Mouse (Mus musculus) hindbrain, postnatal 0 days (tissue): ENCODE measurements around the gene Gm6904. TPM values are rescaled to one million over a fixed set of nuclear protein-coding genes. Genes with fewer than 3 reads are reported as not detected.

ENCODE experiments used
- ATAC-seq: fragments of 200-750 bp; cut with Nextera tagmentation; 2 replicates; pipeline ENCODE4 v1.8.0; 2017; ENCODE audit warnings: mild to moderate bottlenecking, moderate TSS enrichment, moderate library complexity
- DNase-seq: peaks from one replicate; pipeline ENCODE4 v3.0.0-alpha.2; 2015; ENCODE audit warnings: low spot score
- H3K27ac ChIP-seq: fragments of 300-500 bp; sonication (generic); 2 replicates; pipeline ENCODE4 v1.5.1; 2014; ENCODE audit warnings: mild to moderate bottlenecking
- H3K27me3 ChIP-seq: fragments of 300-500 bp; sonication (generic); 2 replicates; pipeline ENCODE4 v1.6.1; 2014; ENCODE audit warnings: low read length, mixed read lengths; ENCODE audit not compliant: insufficient read depth
- H3K36me3 ChIP-seq: fragments of 300-500 bp; sonication (generic); 2 replicates; pipeline ENCODE4 v1.6.1; 2014; ENCODE audit warnings: low read length, mixed read lengths; ENCODE audit not compliant: insufficient read depth
- H3K4me1 ChIP-seq: fragments of 300-500 bp; sonication (generic); 2 replicates; pipeline ENCODE4 v1.6.1; 2014; ENCODE audit warnings: antibody characterized with exemption, low read length, mixed read lengths; ENCODE audit not compliant: insufficient read depth
- H3K4me2 ChIP-seq: fragments of 300-500 bp; sonication (generic); 2 replicates; pipeline ENCODE4 v1.6.1; 2014; ENCODE audit warnings: low read depth, mild to moderate bottlenecking, low read length, moderate library complexity, mixed read lengths
- H3K4me3 ChIP-seq: fragments of 300-500 bp; sonication (generic); 2 replicates; pipeline ENCODE4 v1.5.1; 2014; ENCODE audit warnings: low read length
- H3K9ac ChIP-seq: fragments of 300-500 bp; sonication (generic); replicated peaks from 2 replicates; pipeline ENCODE4 v1.6.1; 2014; ENCODE audit warnings: mild to moderate bottlenecking, low read length, moderate library complexity, mixed read lengths
- H3K9me3 ChIP-seq: fragments of 300-500 bp; sonication (generic); 2 replicates; pipeline ENCODE4 v1.6.1; 2016; ENCODE audit warnings: low read length, mixed read lengths
- CTCF ChIP-seq: IDR thresholded peaks from 2 replicates; pipeline ENCODE4 v1.5.1; 2016; ENCODE audit warnings: antibody characterized with exemption, control low read depth, low read depth
- WGBS: fragments of 180-500 bp; shearing (Covaris S2); extraction: QIAGEN DNeasy Blood & Tissue Kit; methylation state at CpG from one replicate; pipeline ENCODE4 v1.1.7; 2014; 5-methylcytosine and 5-hydroxymethylcytosine counted together
- polyA plus RNA-seq: library from polyadenylated mRNA; unstranded; fragments of >200 nt; fragmentation: Nextera tagmentation; extraction: Ambion mirVana; gene quantifications from 2 replicates; pipeline ENCODE4 v1.2.1, GENCODE M21; 2015
- total RNA-seq: library from RNA; depleted of rRNA; stranded (reverse); fragments of >200 nt; gene quantifications from 2 replicates; pipeline ENCODE4 v1.2.3, GENCODE M21; 2014; rRNA removed

Gm6904 gene
- total and polyA plus RNA-seq, 2 experiments from 2014 or later, result not detected

- no peaks in the 10 kb centered on the region for H3K9me3 ChIP-seq
- no peaks in the 10 kb centered on the region for H3K27me3 ChIP-seq
- no peak overlapping the region for H3K4me2 ChIP-seq
- no peak for TF ChIP-seq CTCF
- 44% methylated on average over 10 of the region's 10 CpGs for WGBS
- DNase-seq (no peak), ATAC-seq (no peak)
- no peak overlapping the region for H3K27ac ChIP-seq
- no peaks in the 10 kb centered on the region for H3K36me3 ChIP-seq
- no peak overlapping the region for H3K9ac ChIP-seq
- no peak overlapping the region for H3K4me3 ChIP-seq
- H3K4me1 ChIP-seq, result peaks cover 16% of the 10 kb centered on the region; the same call in 1 of the 2 replicates
Measured at GRCm38 (mm10) chr14:59205976-59206583, 53.9 kb downstream of the Gm6904 start.

GRCm38 (mm10) chr14:59205461-59205860 is 54.6 kb downstream of the Gm6904 start:
- Histone ChIP-seq H3K9me3 (no peaks in the 10 kb centered on the region), H3K27me3 (no peaks in the 10 kb centered on the region), H3K27ac (no peak overlapping the region), H3K4me1 (peaks cover 16% of the 10 kb centered on the region; the same call in 1 of the 2 replicates), H3K4me3 (no peak overlapping the region), H3K36me3 (no peaks in the 10 kb centered on the region), H3K4me2 (peak overlapping the region; percentile 1; the same call in 1 of the 2 replicates), H3K9ac (no peak overlapping the region)
- ATAC-seq (no peak), DNase-seq (no peak)
- 31% methylated on average over 7 of the region's 7 CpGs for WGBS
- no peak for TF ChIP-seq CTCF

GRCm38 (mm10) chr14:59201604-59202215 is 58.3 kb downstream of the Gm6904 start:
- ATAC-seq, result no peak
- under 1% methylated on average over 21 of the region's 21 CpGs for WGBS

GRCm38 (mm10) chr14:59200711-59201603 is 59.1 kb downstream of the Gm6904 start, which contains the start of gene Rcbtb1:
Gene Rcbtb1, plus strand, starts transcription at chr14:59201209.
- H3K36me3 ChIP-seq, result no peaks in the 10 kb centered on the region
- H3K4me1 ChIP-seq, result peaks cover 16% of the 10 kb centered on the region; the same call in 1 of the 2 replicates
- peak within 1 kb of the TSS; percentile 75 for H3K4me3 ChIP-seq
- no peaks in the 10 kb centered on the region for H3K27me3 ChIP-seq
- 2% methylated on average over 94 of the region's 96 CpGs for WGBS
- peak; percentile 47 for TF ChIP-seq CTCF
- peak within 1 kb of the TSS; percentile 91 for H3K27ac ChIP-seq
- H3K9me3 ChIP-seq, result no peaks in the 10 kb centered on the region
- H3K4me2 ChIP-seq, result peak within 1 kb of the TSS; percentile 84
- peak; percentile 96 for DNase-seq
- peak within 1 kb of the TSS; percentile 81 for H3K9ac ChIP-seq
- peak; percentile 96 for ATAC-seq

More at GRCm38 (mm10) chr14:59201604-59202215, 58.3 kb downstream of the Gm6904 start:
- peak overlapping the region; percentile 81 for H3K9ac ChIP-seq
- peak overlapping the region; percentile 91 for H3K27ac ChIP-seq
- H3K9me3 ChIP-seq, result no peaks in the 10 kb centered on the region
- H3K27me3 ChIP-seq, result no peaks in the 10 kb centered on the region
- DNase-seq, result no peak
- peaks cover 16% of the 10 kb centered on the region; the same call in 1 of the 2 replicates for H3K4me1 ChIP-seq
- peak overlapping the region; percentile 84 for H3K4me2 ChIP-seq
- H3K4me3 ChIP-seq, result peak overlapping the region; percentile 75
- H3K36me3 ChIP-seq, result no peaks in the 10 kb centered on the region
- TF ChIP-seq CTCF, result no peak

Other genes with a start within 250 kb of the Gm6904 start
- not detected in 2 replicates for gene 1700129C05Rik, start 117.3 kb downstream of the Gm6904 start, total RNA-seq
- not detected in 2 replicates for gene 1700129C05Rik, start 117.3 kb downstream of the Gm6904 start, polyA plus RNA-seq
- not detected in 2 replicates for gene Gm5142, start 81.5 kb downstream of the Gm6904 start, total RNA-seq
- gene Gm5142, start 81.5 kb downstream of the Gm6904 start, polyA plus RNA-seq, result not detected in 2 replicates
- gene Rcbtb1, start 59.0 kb downstream of the Gm6904 start, total RNA-seq, result 35.3 and 36.6 TPM in 2 replicates
- gene Rcbtb1, start 59.0 kb downstream of the Gm6904 start, polyA plus RNA-seq, result 30.6 and 30.9 TPM in 2 replicates
- not detected in 2 replicates for gene Phf11a, start 37.3 kb upstream of the Gm6904 start, total RNA-seq
- gene Phf11a, start 37.3 kb upstream of the Gm6904 start, polyA plus RNA-seq, result 0.14 TPM in 1 of 2 replicates, not detected in the other
- gene Phf11b, start 81.1 kb upstream of the Gm6904 start, total RNA-seq, result 0.72 TPM in 1 of 2 replicates, not detected in the other
- gene Phf11b, start 81.1 kb upstream of the Gm6904 start, polyA plus RNA-seq, result 0.47 and 0.59 TPM in 2 replicates
- 0.89 TPM in 1 of 2 replicates, not detected in the other for gene Phf11d, start 105.3 kb upstream of the Gm6904 start, total RNA-seq
- 0.25 and 0.61 TPM in 2 replicates for gene Phf11d, start 105.3 kb upstream of the Gm6904 start, polyA plus RNA-seq
- 0.05 and 0.32 TPM in 2 replicates for gene Phf11c, start 135.2 kb upstream of the Gm6904 start, total RNA-seq
- 0.06 and 0.11 TPM in 2 replicates for gene Phf11c, start 135.2 kb upstream of the Gm6904 start, polyA plus RNA-seq
- 4.2 and 6.5 TPM in 2 replicates for gene Setdb2, start 180.7 kb upstream of the Gm6904 start, total RNA-seq
- 4.4 and 5.6 TPM in 2 replicates for gene Setdb2, start 180.7 kb upstream of the Gm6904 start, polyA plus RNA-seq
- 16.9 and 22.1 TPM in 2 replicates for gene Cab39l, start 180.8 kb upstream of the Gm6904 start, total RNA-seq
- gene Cab39l, start 180.8 kb upstream of the Gm6904 start, polyA plus RNA-seq, result 32.4 and 35.2 TPM in 2 replicates